Mouse (Mus musculus): ENCODE measurements around the gene Tshz3. TPM values are rescaled to one million over a fixed set of nuclear protein-coding genes. Genes with fewer than 3 reads are reported as not detected.

Gene Tshz3
- polyA plus RNA-seq, 1 experiment from 2014 or later = 4.1 TPM

DNA sequence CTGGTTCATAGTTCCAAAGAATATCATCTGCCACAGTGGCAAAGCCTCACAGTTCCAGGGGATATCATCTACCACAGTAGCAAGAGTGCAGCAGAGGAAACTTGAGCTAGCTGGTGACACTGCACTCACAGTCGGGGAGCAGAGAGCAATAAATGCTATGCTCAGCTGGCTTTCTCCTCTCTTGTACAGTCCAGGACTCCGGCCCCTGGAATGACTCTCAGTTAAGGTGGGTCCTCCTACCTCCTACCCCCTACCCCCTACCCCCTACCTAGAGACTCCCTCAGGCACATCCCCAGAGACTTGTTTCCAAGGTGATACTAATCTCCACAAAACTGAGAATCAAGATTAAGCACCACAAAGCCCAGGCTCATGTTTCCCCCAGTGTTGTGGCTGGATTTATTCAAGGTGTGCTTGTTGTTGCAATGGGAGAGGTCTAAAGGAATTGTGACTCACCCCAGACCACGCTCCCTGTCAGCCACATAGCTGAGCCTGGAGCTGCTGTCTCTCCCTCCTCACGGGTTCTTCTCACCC, 86.4 kb downstream of the Tshz3 start:
- Histone ChIP-seq H3K4me3 (ENCODE audit: low read depth, low read length) (no peak overlapping the region), H3K9ac (replicated peaks; ENCODE audit: low read depth) (no peak overlapping the region), H3K9me3 (ENCODE audit: low read length) (peaks cover 3% of the 10 kb centered on the region; the same call in 1 of the 2 replicates), H3K4me1 (ENCODE audit: insufficient read depth, low read depth, low read length) (no peaks in the 10 kb centered on the region), H3K36me3 (ENCODE audit: insufficient read depth, low read length) (no peaks in the 10 kb centered on the region), H3K4me2 (replicated peaks; ENCODE audit: low read depth, low read length) (no peak overlapping the region), H3K27me3 (replicated peaks; ENCODE audit: insufficient read depth, low read length) (no peaks in the 10 kb centered on the region), H3K27ac (ENCODE audit: low read length) (no peak overlapping the region)
- ATAC-seq = no peak
- DNase-seq (ENCODE audit: low spot score) = no peak
- WGBS = 76% methylated on average over 4 of the region's 4 CpGs
- no peak for TF ChIP-seq EP300 (IDR thresholded peaks at IDR 0.05)
- TF ChIP-seq CTCF (IDR thresholded peaks at IDR 0.05) = no peak

GRCm38 (mm10) chr7:36786713-36787421, 88.9 kb downstream of the Tshz3 start:
- TF ChIP-seq EP300 (IDR thresholded peaks at IDR 0.05) = no peak
- no peak for TF ChIP-seq CTCF (IDR thresholded peaks at IDR 0.05)
- H3K27me3 ChIP-seq (replicated peaks; ENCODE audit: insufficient read depth, low read length) = no peaks in the 10 kb centered on the region
- H3K9me3 ChIP-seq (ENCODE audit: low read length) = no peaks in the 10 kb centered on the region; the same call in 1 of the 2 replicates
- no peak for ATAC-seq
- no peak overlapping the region for H3K4me2 ChIP-seq (replicated peaks; ENCODE audit: low read depth, low read length)
- no peak overlapping the region for H3K27ac ChIP-seq (ENCODE audit: low read length)
- DNase-seq (ENCODE audit: low spot score) = peak; percentile 12
- no peak overlapping the region for H3K9ac ChIP-seq (replicated peaks; ENCODE audit: low read depth)
- H3K4me1 ChIP-seq (ENCODE audit: insufficient read depth, low read depth, low read length) = no peaks in the 10 kb centered on the region
- H3K4me3 ChIP-seq (ENCODE audit: low read depth, low read length) = no peak overlapping the region
- WGBS = 42% methylated on average over 10 of the region's 10 CpGs
- no peaks in the 10 kb centered on the region for H3K36me3 ChIP-seq (ENCODE audit: insufficient read depth, low read length)

DNA sequence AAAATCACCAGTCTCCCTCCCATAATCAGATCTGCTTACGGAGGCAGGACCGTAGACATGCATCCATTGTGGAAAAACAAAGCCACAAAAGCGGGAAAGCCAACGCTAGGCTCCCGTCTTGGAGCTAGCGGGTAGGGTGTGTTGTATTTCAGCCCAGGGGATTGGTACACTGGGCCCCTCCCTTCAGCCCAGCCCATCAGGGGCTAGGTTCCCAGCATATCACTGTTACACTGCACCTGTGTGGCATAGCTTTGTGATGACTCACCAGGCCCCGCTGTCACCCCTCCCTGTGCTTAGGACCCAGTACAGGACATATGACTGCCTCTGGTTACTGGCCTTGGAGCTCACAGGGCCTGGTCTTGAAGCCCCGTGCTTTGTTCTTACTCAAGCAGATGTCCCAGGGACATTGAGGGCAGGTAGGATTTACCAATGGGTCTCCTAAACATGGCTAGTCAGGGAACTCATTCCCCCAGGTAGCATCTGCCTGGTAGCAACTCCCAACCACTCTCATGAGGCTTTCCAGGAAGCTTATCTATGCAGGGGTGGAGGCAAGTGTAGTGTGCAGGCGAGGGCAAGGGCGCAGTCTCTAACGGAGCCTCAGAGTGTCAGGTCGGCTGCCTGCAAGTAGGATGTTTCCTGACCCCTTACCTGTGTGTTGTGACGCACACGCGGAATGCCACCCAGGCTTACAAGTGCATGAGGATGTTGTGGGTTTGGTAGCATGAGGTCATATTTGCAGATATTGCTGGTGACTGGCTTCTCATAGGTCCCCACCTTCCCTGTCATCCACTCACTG, 98.7 kb downstream of the Tshz3 start:
- no peak for TF ChIP-seq CTCF (IDR thresholded peaks at IDR 0.05)
- no peak for TF ChIP-seq EP300 (IDR thresholded peaks at IDR 0.05)
- Histone ChIP-seq H3K4me2 (replicated peaks; ENCODE audit: low read depth, low read length) (no peak overlapping the region), H3K9me3 (ENCODE audit: low read length) (no peaks in the 10 kb centered on the region), H3K4me1 (ENCODE audit: insufficient read depth, low read depth, low read length) (no peaks in the 10 kb centered on the region), H3K36me3 (ENCODE audit: insufficient read depth, low read length) (no peaks in the 10 kb centered on the region), H3K27ac (ENCODE audit: low read length) (no peak overlapping the region), H3K9ac (replicated peaks; ENCODE audit: low read depth) (no peak overlapping the region), H3K4me3 (ENCODE audit: low read depth, low read length) (no peak overlapping the region), H3K27me3 (replicated peaks; ENCODE audit: insufficient read depth, low read length) (no peaks in the 10 kb centered on the region)
- DNase-seq (ENCODE audit: low spot score) (no peak), ATAC-seq (peak; percentile 54)
- WGBS = 79% methylated on average over 15 of the region's 15 CpGs

Measured in lung, postnatal 0 days (tissue).